Mouse (Mus musculus) hindbrain, embryonic 13.5 days (tissue): Measurements from ENCODE around the gene Rabgef1. TPM values are rescaled to one million over a fixed set of nuclear protein-coding genes. Genes with fewer than 3 reads are reported as not detected.
A peak's percentile ranks its signal among the peaks of the same experiment; 100 is the strongest.

Experiments
- ATAC-seq: fragments of 200-750 bp; cut with Nextera tagmentation; 2 replicates; pipeline ENCODE4 v1.8.0; 2017; ENCODE audit warnings: moderate TSS enrichment; ENCODE audit not compliant: low FRiP score
- H3K27ac ChIP-seq: fragments of 300-500 bp; sonication (generic); 2 replicates; pipeline ENCODE4 v1.5.1; 2015; ENCODE audit warnings: inconsistent platforms, mild to moderate bottlenecking, moderate library complexity
- H3K27me3 ChIP-seq: fragments of 300-500 bp; sonication (generic); 2 replicates; pipeline ENCODE4 v1.6.1; 2015; ENCODE audit warnings: mild to moderate bottlenecking, inconsistent platforms
- H3K36me3 ChIP-seq: fragments of 300-500 bp; sonication (generic); 2 replicates; pipeline ENCODE4 v1.6.1; 2015; ENCODE audit warnings: mild to moderate bottlenecking, inconsistent platforms
- H3K4me1 ChIP-seq: fragments of 300-500 bp; sonication (generic); replicated peaks from 2 replicates; pipeline ENCODE4 v1.6.1; 2015; ENCODE audit warnings: inconsistent platforms
- H3K4me2 ChIP-seq: fragments of 300-500 bp; sonication (generic); 2 replicates; pipeline ENCODE4 v1.6.1; 2015; ENCODE audit warnings: inconsistent platforms, mild to moderate bottlenecking, moderate library complexity
- H3K4me3 ChIP-seq: fragments of 300-500 bp; sonication (generic); 2 replicates; pipeline ENCODE4 v1.5.1; 2015; ENCODE audit warnings: mild to moderate bottlenecking, inconsistent platforms
- H3K9ac ChIP-seq: fragments of 300-500 bp; sonication (generic); 2 replicates; pipeline ENCODE4 v1.6.1; 2015; ENCODE audit warnings: mild to moderate bottlenecking, inconsistent platforms
- H3K9me3 ChIP-seq: fragments of 300-500 bp; sonication (generic); 2 replicates; pipeline ENCODE4 v1.6.1; 2016; ENCODE audit warnings: inconsistent platforms
- WGBS: fragments of 180-500 bp; shearing (Covaris S2); methylation state at CpG from one replicate; pipeline ENCODE4 v1.1.7; 2015; 5-methylcytosine and 5-hydroxymethylcytosine counted together
- polyA plus RNA-seq: library from polyadenylated mRNA; unstranded; fragments of >200 nt; fragmentation: Nextera tagmentation; extraction: Ambion mirVana; gene quantifications from 2 replicates; pipeline ENCODE4 v1.2.1, GENCODE M21; 2015

The Rabgef1 gene
- polyA plus RNA-seq, 1 experiment from 2014 or later, result 40.6 TPM

- Histone ChIP-seq H3K9ac (peak overlapping the region; percentile 82), H3K36me3 (peaks cover 20% of the 10 kb centered on the region), H3K4me2 (peak overlapping the region; percentile 76), H3K4me1 (peaks cover 34% of the 10 kb centered on the region), H3K9me3 (no peaks in the 10 kb centered on the region), H3K4me3 (peak overlapping the region; percentile 74), H3K27me3 (no peaks in the 10 kb centered on the region), H3K27ac (peak overlapping the region; percentile 87)
- 12% methylated on average over 8 of the region's 8 CpGs for WGBS
- ATAC-seq, result no peak
These were observed 85.7 kb downstream of the Rabgef1 start for GRCm38 (mm10) chr5:130257303-130257702.

GRCm38 (mm10) chr5:130263454-130263853 is 91.9 kb downstream of the Rabgef1 start:
- Histone ChIP-seq H3K27ac (no peak overlapping the region), H3K9ac (no peak overlapping the region), H3K9me3 (no peaks in the 10 kb centered on the region), H3K4me3 (no peak overlapping the region), H3K36me3 (peaks cover 51% of the 10 kb centered on the region), H3K27me3 (no peaks in the 10 kb centered on the region), H3K4me2 (no peak overlapping the region), H3K4me1 (no peaks in the 10 kb centered on the region)
- no peak for ATAC-seq
- 81% methylated on average over 11 of the region's 11 CpGs for WGBS

Other genes with a start within 250 kb of the Rabgef1 start
- 31.1 and 32.5 TPM in 2 replicates for gene Vkorc1l1, start 229.8 kb upstream of the Rabgef1 start, polyA plus RNA-seq
- 28.9 and 31.9 TPM in 2 replicates for gene Gusb, start 168.7 kb upstream of the Rabgef1 start, polyA plus RNA-seq
- 31.3 and 40.2 TPM in 2 replicates for gene Asl, start 142.6 kb upstream of the Rabgef1 start, polyA plus RNA-seq
- 78.7 and 82.4 TPM in 2 replicates for gene Crcp, start 142.5 kb upstream of the Rabgef1 start, polyA plus RNA-seq
- 52.5 and 52.8 TPM in 2 replicates for gene Tpst1, start 98.5 kb upstream of the Rabgef1 start, polyA plus RNA-seq
- 13.2 and 13.7 TPM in 2 replicates for gene Kctd7, start 26.9 kb upstream of the Rabgef1 start, polyA plus RNA-seq
- gene Tmem248, start 45.3 kb downstream of the Rabgef1 start, polyA plus RNA-seq, result 23.0 and 25.5 TPM in 2 replicates
- 62.0 and 69.1 TPM in 2 replicates for gene Sbds, start 83.7 kb downstream of the Rabgef1 start, polyA plus RNA-seq
- 24.6 and 25.8 TPM in 2 replicates for gene Tyw1, start 83.8 kb downstream of the Rabgef1 start, polyA plus RNA-seq
- gene Caln1, start 197.7 kb downstream of the Rabgef1 start, polyA plus RNA-seq, result 10.0 and 10.1 TPM in 2 replicates
- gene A330070K13Rik, start 212.8 kb downstream of the Rabgef1 start, polyA plus RNA-seq, result not detected in 2 replicates